Mouse (Mus musculus) stomach, embryonic 16.5 days (tissue): ENCODE measurements around the gene Bub3. TPM values are rescaled to one million over a fixed set of nuclear protein-coding genes. Genes with fewer than 3 reads are reported as not detected.
A peak's percentile ranks its signal among the peaks of the same experiment; 100 is the strongest.

Experiments used
- ATAC-seq: fragments of 200-750 bp; cut with Nextera tagmentation; 2 replicates; pipeline ENCODE4 v1.8.0; 2017; ENCODE audit warnings: moderate number of reproducible peaks, moderate TSS enrichment; ENCODE audit not compliant: insufficient read depth, low FRiP score
- H3K27ac ChIP-seq: fragments of 300-500 bp; sonication (generic); 2 replicates; pipeline ENCODE4 v1.5.1; 2014; ENCODE audit warnings: low read length
- H3K27me3 ChIP-seq: fragments of 300-500 bp; sonication (generic); 2 replicates; pipeline ENCODE4 v1.6.1; 2014; ENCODE audit warnings: low read length, control low read depth, mixed read lengths; ENCODE audit not compliant: control insufficient read depth, insufficient read depth
- H3K36me3 ChIP-seq: fragments of 300-500 bp; sonication (generic); 2 replicates; pipeline ENCODE4 v1.6.1; 2014; ENCODE audit warnings: low read length; ENCODE audit not compliant: control insufficient read depth, insufficient read depth
- H3K4me1 ChIP-seq: fragments of 300-500 bp; sonication (generic); 2 replicates; pipeline ENCODE4 v1.6.1; 2014; ENCODE audit warnings: low read length, control low read depth, mixed read lengths; ENCODE audit not compliant: control insufficient read depth, insufficient read depth
- H3K4me2 ChIP-seq: fragments of 300-500 bp; sonication (generic); 2 replicates; pipeline ENCODE4 v1.6.1; 2014; ENCODE audit warnings: low read depth, low read length, mixed read lengths
- H3K4me3 ChIP-seq: fragments of 300-500 bp; sonication (generic); replicated peaks from 2 replicates; pipeline ENCODE4 v1.5.1; 2014; ENCODE audit warnings: mild to moderate bottlenecking, low read length
- H3K9ac ChIP-seq: fragments of 300-500 bp; sonication (generic); 2 replicates; pipeline ENCODE4 v1.6.1; 2014; ENCODE audit warnings: low read length
- H3K9me3 ChIP-seq: fragments of 300-500 bp; sonication (generic); replicated peaks from 2 replicates; pipeline ENCODE4 v1.6.1; 2016; ENCODE audit warnings: low read length, control low read depth; ENCODE audit not compliant: control insufficient read depth
- WGBS: fragments of 180-500 bp; shearing (Covaris S2); extraction: QIAGEN DNeasy Blood & Tissue Kit; methylation state at CpG from one replicate; pipeline ENCODE4 v1.1.7; 2014; 5-methylcytosine and 5-hydroxymethylcytosine counted together
- polyA plus RNA-seq: library from polyadenylated mRNA; unstranded; fragments of >200 nt; fragmentation: Nextera tagmentation; extraction: Ambion mirVana; gene quantifications from 2 replicates; pipeline ENCODE4 v1.2.1, GENCODE M21; 2015

Bub3 gene
- 178 and 184 TPM in 2 replicates for polyA plus RNA-seq

DNA sequence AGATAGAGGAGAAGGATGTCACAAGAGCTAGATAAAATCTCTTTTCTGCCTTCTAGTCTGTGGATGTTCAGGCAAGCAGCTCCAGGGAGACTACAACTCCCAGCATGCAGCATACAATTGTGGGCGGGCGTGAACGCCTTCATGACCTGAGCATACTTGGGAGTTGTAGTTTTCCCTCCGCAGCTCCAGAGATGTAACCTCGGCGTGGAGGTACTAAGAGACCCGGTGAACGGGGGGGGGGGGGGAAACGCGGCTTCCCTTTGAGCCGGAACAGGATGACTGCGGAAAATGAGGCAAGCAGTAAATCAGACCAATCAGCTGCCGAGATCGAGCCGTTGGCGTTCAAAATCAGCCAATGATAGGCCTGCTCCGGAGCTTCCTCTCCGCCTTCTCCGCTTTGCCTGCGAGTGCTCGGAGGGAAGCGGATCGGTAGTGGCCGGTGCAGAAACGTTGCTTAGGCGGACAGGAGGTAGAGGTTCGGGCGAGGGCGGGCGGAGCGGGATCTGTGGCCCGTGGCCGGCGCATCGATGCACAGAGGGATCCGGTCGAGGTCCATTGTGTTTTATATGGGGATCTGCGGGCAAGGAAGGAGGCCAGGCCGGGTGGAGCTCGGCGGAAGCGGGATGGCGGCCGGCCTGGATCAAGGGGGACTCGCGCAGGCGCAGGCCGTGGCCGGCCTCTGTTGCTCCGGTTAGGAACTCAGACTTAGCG is at the start of gene Bub3:
Bub3 (plus strand) TSS at position 237 of the 711 bp plus-strand sequence.
- Histone ChIP-seq H3K36me3 (peaks cover 13% of the 10 kb centered on the region), H3K4me1 (peaks cover 22% of the 10 kb centered on the region), H3K27ac (peak within 1 kb of the TSS; percentile 93), H3K4me2 (peak within 1 kb of the TSS; percentile 86), H3K27me3 (peaks cover 24% of the 10 kb centered on the region), H3K9ac (peak within 1 kb of the TSS; percentile 91), H3K9me3 (no peaks in the 10 kb centered on the region), H3K4me3 (peak within 1 kb of the TSS; percentile 94)
- under 1% methylated on average over 47 of the region's 51 CpGs for WGBS
- ATAC-seq, result peak; percentile 95

DNA sequence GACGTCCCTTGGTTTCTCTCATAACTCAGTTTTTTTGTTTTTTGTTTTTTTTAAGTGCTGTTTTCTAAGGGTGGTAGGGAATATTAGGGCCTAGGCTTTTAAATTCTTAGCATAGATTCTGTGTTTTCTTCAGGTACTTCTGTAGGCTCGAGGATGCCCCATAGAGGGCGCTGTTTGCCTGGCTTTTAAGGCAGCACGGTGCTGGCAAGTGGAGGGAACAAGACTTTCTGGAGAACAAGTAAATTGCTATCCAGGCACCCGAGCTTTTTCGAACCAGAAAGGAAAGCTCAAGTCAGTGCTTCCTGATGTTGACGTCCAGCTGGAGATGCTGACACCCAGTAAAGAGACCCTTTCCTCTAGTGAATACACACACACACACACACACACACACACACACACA is 20.0 kb upstream of the Bub3 start:
- 0% methylated on average over 7 of the region's 7 CpGs for WGBS

DNA sequence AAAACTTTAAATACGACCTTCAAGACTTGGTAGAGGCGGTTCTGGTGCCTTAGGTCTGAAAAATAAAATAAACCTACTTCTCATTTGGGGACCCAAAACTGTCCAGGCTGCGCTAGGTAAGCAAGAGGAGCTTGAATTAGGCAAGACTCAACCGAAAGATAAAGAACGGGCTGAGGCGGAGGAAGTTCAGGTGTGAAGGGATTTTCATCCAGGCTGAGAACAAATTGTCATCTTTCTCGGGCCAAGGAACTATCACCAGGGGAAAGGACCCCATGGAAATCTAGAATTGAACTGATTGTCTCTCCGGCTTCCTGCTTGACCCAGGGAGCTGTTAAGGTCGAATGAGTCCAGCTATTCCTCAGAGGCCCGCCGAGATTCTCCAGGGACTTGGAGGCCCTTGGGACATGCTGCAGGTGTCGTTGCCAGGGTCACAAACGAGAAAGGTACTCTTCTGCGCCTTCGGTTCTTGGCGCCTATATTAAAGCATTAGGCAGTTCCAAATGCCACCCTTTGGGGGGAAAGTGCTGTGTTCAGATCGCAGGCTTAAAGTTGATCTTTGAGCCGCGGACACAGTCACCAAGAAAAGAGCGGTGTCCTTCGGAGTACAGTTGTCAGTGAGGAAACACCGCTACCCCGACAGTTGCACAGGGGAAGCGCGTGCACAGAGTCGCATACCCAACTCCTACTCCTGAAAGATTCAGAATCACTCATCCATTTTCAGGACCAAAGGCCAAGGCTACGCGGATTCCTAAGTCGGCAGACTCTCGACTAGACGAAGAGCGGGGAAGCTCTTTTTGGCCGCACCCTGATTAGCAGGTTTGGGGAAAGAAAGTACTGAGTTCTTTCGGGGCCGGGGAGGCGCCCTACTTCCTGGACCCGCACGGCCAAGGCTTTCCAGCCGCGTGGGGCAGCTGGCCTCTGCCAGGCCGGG is 18.6 kb upstream of the Bub3 start:
- Histone ChIP-seq H3K4me1 (peaks cover 23% of the 10 kb centered on the region), H3K27me3 (peaks cover 74% of the 10 kb centered on the region), H3K36me3 (no peaks in the 10 kb centered on the region), H3K9me3 (no peaks in the 10 kb centered on the region), H3K4me2 (peak overlapping the region; percentile 53), H3K9ac (no peak overlapping the region), H3K27ac (no peak overlapping the region), H3K4me3 (peak overlapping the region; percentile 42)
- ATAC-seq, result no peak; the same call in 1 of the 2 replicates
- WGBS, result 2% methylated on average over 41 of the region's 41 CpGs

More for the DNA sequence above, 20.0 kb upstream of the Bub3 start:
- no peak overlapping the region for H3K9ac ChIP-seq
- no peak overlapping the region for H3K27ac ChIP-seq
- 0 out of 2 replicates have a peak, but pooled peaks have one; percentile 23 for ATAC-seq
- H3K4me2 ChIP-seq, result no peak overlapping the region
- no peaks in the 10 kb centered on the region for H3K9me3 ChIP-seq
- H3K27me3 ChIP-seq, result peaks cover 61% of the 10 kb centered on the region
- H3K4me3 ChIP-seq, result no peak overlapping the region
- no peaks in the 10 kb centered on the region for H3K36me3 ChIP-seq
- H3K4me1 ChIP-seq, result peaks cover 23% of the 10 kb centered on the region

DNA sequence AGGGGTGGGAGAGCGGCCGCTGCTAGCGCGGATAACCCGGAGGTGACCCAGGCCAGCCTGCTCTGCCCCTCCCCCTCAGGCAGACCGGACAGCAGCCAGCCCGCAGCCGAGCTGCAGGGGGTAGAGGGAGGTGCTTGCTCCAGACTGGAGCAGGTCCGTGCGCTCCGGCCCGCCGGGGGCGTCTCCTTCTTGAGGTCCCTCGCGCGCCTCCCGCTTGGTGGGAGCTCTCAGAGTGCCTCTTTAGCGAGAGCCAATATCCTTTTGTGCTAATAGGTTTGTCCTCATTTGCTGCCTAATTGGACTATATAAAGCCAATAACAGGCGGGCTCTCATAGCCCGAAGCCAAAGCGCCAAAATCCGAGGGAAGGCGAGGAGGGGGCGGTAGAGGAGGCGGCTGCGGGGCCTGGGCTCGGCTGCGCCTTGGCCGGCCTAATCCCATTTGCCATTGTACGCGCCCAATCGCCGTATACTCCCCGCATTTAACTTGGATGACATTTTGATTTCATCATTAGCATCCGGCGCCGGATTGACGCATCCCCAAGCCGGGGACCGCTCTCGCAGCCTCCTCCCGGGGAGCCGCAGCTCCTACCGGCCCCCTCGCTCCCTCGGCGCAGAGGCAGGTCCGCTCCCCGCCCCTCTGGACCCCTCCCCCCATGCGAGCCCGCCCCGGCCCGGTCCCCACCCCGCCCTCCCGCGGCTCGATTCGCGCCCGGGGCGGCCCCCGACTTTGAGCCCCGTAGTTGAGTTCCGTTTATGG is 17.7 kb upstream of the Bub3 start, which contains the start of gene Hmx3:
Hmx3 (plus strand) TSS at position 753 of the 757 bp plus-strand sequence.
- peak within 1 kb of the TSS; percentile 42 for H3K4me3 ChIP-seq
- peaks cover 82% of the 10 kb centered on the region for H3K27me3 ChIP-seq
- peaks cover 23% of the 10 kb centered on the region for H3K4me1 ChIP-seq
- peak within 1 kb of the TSS; percentile 53 for H3K4me2 ChIP-seq
- H3K27ac ChIP-seq, result no peak within 1 kb of the TSS
- peak within 1 kb of the TSS; percentile 16; the same call in 1 of the 2 replicates for H3K9ac ChIP-seq
- H3K9me3 ChIP-seq, result no peaks in the 10 kb centered on the region
- peak; percentile 20; the same call in 1 of the 2 replicates for ATAC-seq
- H3K36me3 ChIP-seq, result no peaks in the 10 kb centered on the region
- WGBS, result under 1% methylated on average over 63 of the region's 65 CpGs

DNA sequence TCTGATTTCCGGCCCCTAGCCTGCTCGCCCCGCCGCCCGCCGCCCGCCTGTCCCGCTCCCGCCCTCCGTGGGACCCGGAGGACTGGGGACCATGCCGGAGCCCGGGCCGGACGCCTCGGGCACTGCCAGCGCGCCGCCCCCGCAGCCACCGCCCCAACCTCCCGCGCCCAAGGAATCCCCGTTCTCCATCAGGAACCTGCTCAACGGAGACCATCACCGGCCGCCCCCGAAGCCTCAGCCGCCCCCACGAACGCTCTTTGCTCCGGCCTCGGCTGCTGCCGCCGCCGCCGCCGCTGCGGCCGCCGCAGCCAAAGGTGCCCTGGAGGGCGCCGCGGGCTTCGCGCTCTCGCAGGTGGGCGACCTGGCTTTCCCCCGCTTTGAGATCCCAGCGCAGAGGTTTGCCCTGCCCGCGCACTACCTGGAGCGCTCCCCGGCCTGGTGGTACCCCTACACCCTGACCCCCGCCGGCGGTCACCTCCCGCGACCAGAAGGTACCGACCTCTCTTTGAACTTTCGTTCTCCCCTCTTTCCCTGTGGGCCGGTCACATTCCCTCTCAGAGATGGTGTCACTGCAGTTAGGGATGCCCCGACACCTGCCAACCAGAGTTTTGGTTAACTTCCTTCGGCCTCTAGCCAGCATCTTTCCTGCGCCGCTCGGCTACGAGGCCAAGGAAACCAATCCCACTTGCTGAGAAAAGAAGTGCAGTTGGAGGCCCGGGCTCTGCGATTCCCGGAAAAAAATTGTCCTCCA is 17.0 kb upstream of the Bub3 start:
- H3K36me3 ChIP-seq, result no peaks in the 10 kb centered on the region

DNA sequence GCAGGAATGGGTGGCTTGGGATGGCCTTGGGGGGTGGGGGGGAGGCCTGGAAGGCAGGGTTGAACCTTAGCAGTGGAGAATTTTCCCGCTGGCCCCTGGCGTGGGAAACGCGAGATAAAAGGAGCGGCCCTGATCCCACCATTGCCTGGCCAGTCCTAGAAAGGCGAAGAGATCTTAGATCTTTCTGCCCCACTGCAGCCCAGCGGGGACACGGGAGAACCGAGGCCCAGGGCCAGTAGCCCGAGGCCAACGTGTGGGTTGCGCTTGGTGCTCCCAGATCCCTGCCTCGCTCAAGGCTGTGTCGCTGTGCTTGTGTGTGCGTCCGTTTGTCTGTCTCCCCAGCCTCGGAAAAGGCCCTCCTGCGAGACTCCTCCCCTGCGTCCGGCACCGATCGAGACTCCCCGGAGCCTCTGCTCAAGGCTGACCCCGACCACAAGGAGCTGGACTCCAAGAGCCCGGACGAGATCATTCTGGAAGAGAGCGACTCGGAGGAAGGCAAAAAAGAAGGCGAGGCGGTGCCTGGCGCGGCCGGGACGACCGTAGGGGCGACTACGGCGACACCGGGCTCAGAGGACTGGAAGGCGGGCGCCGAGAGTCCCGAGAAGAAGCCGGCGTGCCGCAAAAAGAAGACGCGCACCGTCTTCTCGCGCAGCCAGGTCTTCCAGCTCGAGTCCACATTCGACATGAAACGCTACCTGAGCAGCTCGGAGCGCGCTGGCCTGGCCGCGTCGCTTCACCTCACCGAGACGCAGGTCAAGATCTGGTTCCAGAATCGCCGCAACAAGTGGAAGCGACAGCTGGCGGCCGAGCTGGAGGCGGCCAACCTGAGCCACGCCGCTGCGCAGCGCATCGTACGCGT is 16.2 kb upstream of the Bub3 start:
- Histone ChIP-seq H3K27ac (no peak overlapping the region), H3K27me3 (peaks cover 95% of the 10 kb centered on the region), H3K4me3 (peak overlapping the region; percentile 42), H3K9ac (no peak overlapping the region), H3K4me2 (peak overlapping the region; percentile 53), H3K36me3 (no peaks in the 10 kb centered on the region), H3K4me1 (peaks cover 23% of the 10 kb centered on the region), H3K9me3 (no peaks in the 10 kb centered on the region)
- WGBS, result under 1% methylated on average over 75 of the region's 75 CpGs
- no peak for ATAC-seq

More for the DNA sequence above, 17.0 kb upstream of the Bub3 start:
- no peaks in the 10 kb centered on the region for H3K9me3 ChIP-seq
- H3K27ac ChIP-seq, result no peak overlapping the region
- peak overlapping the region; percentile 53 for H3K4me2 ChIP-seq
- peak overlapping the region; percentile 42 for H3K4me3 ChIP-seq
- peak overlapping the region; percentile 16; the same call in 1 of the 2 replicates for H3K9ac ChIP-seq
- peaks cover 23% of the 10 kb centered on the region for H3K4me1 ChIP-seq
- under 1% methylated on average over 71 of the region's 71 CpGs for WGBS
- ATAC-seq, result peak; percentile 20; the same call in 1 of the 2 replicates
- H3K27me3 ChIP-seq, result peaks cover 89% of the 10 kb centered on the region

DNA sequence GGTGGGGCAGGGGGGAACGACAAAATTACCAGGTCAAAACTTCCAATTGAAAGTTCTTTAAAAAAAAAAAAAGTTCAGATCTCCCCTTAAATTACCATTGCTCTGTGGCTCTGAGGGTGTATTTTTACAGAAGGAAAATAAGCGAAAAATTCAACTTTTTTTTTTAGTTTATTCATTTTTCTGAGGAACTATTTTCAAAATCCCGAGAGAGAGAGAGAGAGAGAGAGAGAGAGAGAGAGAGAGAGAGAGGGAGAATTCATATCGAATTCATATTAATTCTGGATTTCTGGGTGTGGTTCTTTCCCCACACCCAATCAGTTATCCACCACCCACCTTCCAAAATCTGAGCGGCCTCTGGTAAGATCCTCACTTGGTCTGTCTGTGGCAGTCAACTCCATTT is 15.2 kb upstream of the Bub3 start:
- H3K4me1 ChIP-seq, result peaks cover 23% of the 10 kb centered on the region
- H3K4me3 ChIP-seq, result no peak overlapping the region
- H3K36me3 ChIP-seq, result no peaks in the 10 kb centered on the region
- ATAC-seq, result no peak
- H3K9ac ChIP-seq, result no peak overlapping the region
- H3K27ac ChIP-seq, result no peak overlapping the region
- peaks cover 95% of the 10 kb centered on the region for H3K27me3 ChIP-seq
- 3% methylated on average over 5 of the region's 5 CpGs for WGBS
- H3K9me3 ChIP-seq, result no peaks in the 10 kb centered on the region
- no peak overlapping the region for H3K4me2 ChIP-seq
